8 mouse cellular contexts compared by ENCODE assay signal in genomic region chr11:115603128-115603475, GRCm38 (mm10). TPM values are rescaled to one million over a fixed set of nuclear protein-coding genes. Genes with fewer than 3 reads are reported as not detected.
DNase-seq lines count a peak whose midpoint lies in the region; ATAC-seq and TF ChIP-seq lines count a peak whose summit lies in the region.

No protein-coding gene starts in this region.

- H3K9ac ChIP-seq in liver, embryonic 11.5 days (ENCODE audit: low read depth, low read length), result peak overlapping the region; percentile 92
- peak overlapping the region; percentile 94 for H3K9ac ChIP-seq in stomach, postnatal 0 days (ENCODE audit: low read length)

- peak overlapping the region; percentile 83 for H3K4me3 ChIP-seq in cerebellum, adult 2 months (replicated peaks; ENCODE audit: insufficient read depth, low read depth, low read length)
- peak overlapping the region; percentile 80 for H3K4me3 ChIP-seq in spleen, adult 2 months (ENCODE audit: extremely low read depth, insufficient read depth, insufficient read length)
- H3K4me3 ChIP-seq in liver, embryonic 11.5 days (ENCODE audit: low read depth, low read length), result peak overlapping the region; percentile 98
- H3K4me3 ChIP-seq in stomach, postnatal 0 days (ENCODE audit: low read depth, low read length), result peak overlapping the region; percentile 96

- TF ChIP-seq CTCF in cerebellum, adult 2 months (IDR thresholded peaks at IDR 0.05; ENCODE audit: borderline replicate concordance, insufficient read depth, low read depth, low read length), result no peak
- no peak for TF ChIP-seq CTCF in spleen, adult 2 months (IDR thresholded peaks at IDR 0.05; ENCODE audit: extremely low read depth, insufficient read depth, insufficient read length, insufficient replicate concordance)
- TF ChIP-seq CTCF in stomach, postnatal 0 days (IDR thresholded peaks at IDR 0.05; ENCODE audit: low read depth), result no peak

- 5% methylated on average over 15 of the region's 15 CpGs for WGBS in cerebellum, adult 2 months
- WGBS in spleen, adult 2 months, result 3% methylated on average over 15 of the region's 15 CpGs
- WGBS in liver, embryonic 11.5 days, result 4% methylated on average over 15 of the region's 15 CpGs
- 6% methylated on average over 15 of the region's 15 CpGs for WGBS in stomach, postnatal 0 days

- DNase-seq in cerebellum, adult 2 months, result no peak
- no peak for DNase-seq in cerebellum, adult 11-12 months
- no peak for DNase-seq in spleen, adult 2 months (ENCODE audit: low read depth in 1 of 2, low spot score in 2 of 2)
- no peak for DNase-seq in spleen, postnatal 36 days (ENCODE audit: low spot score in 2 of 2)
- no peak for DNase-seq in liver, embryonic 11.5 days (ENCODE audit: low spot score)
- no peak for DNase-seq in stomach, postnatal 0 days (ENCODE audit: low spot score)
- DNase-seq in right cerebral cortex, postnatal 36 days (ENCODE audit: low spot score in 2 of 2), result no peak

- H3K27me3 ChIP-seq in cerebellum, adult 2 months (ENCODE audit: control insufficient read depth, insufficient read depth, low read length), result no peaks in the 10 kb centered on the region
- no peaks in the 10 kb centered on the region for H3K27me3 ChIP-seq in spleen, adult 2 months (ENCODE audit: control insufficient read depth, insufficient read depth, low read length)
- H3K27me3 ChIP-seq in liver, embryonic 11.5 days (replicated peaks; ENCODE audit: control insufficient read depth, insufficient read depth, low read length), result no peaks in the 10 kb centered on the region
- no peaks in the 10 kb centered on the region for H3K27me3 ChIP-seq in stomach, postnatal 0 days (ENCODE audit: control insufficient read depth, insufficient read depth, low read length)

- peak overlapping the region; percentile 100; the same call in 1 of the 2 replicates for H3K27ac ChIP-seq in cerebellum, adult 2 months (ENCODE audit: insufficient read depth, low read length)
- H3K27ac ChIP-seq in spleen, adult 2 months (ENCODE audit: insufficient read depth, low read length), result peak overlapping the region; percentile 100
- H3K27ac ChIP-seq in liver, embryonic 11.5 days (ENCODE audit: low read depth, low read length), result peak overlapping the region; percentile 85
- H3K27ac ChIP-seq in stomach, postnatal 0 days (replicated peaks), result peak overlapping the region; percentile 94

- H3K4me2 ChIP-seq in liver, embryonic 11.5 days, result peak overlapping the region; percentile 95
- peak overlapping the region; percentile 90 for H3K4me2 ChIP-seq in stomach, postnatal 0 days (replicated peaks; ENCODE audit: low read depth)

- H3K9me3 ChIP-seq in liver, embryonic 11.5 days (ENCODE audit: control insufficient read depth, low read length), result no peaks in the 10 kb centered on the region
- H3K9me3 ChIP-seq in stomach, postnatal 0 days (ENCODE audit: control insufficient read depth, low read length), result no peaks in the 10 kb centered on the region

- no peak for TF ChIP-seq POLR2A in cerebellum, adult 2 months (IDR thresholded peaks at IDR 0.05; ENCODE audit: borderline replicate concordance, insufficient read depth, low read length)
- no peak for TF ChIP-seq POLR2A in spleen, adult 2 months (IDR thresholded peaks at IDR 0.05; ENCODE audit: low read depth, low read length)

- no peak for TF ChIP-seq EP300 in stomach, postnatal 0 days (optimal IDR thresholded peaks at IDR 0.05)

- peak; percentile 4; the same call in 1 of the 2 replicates for ATAC-seq in liver, embryonic 11.5 days (replicated peaks; ENCODE audit: low FRiP score)
- no peak for ATAC-seq in stomach, postnatal 0 days (ENCODE audit: low FRiP score, low TSS enrichment)
- no peak for ATAC-seq in inflammation-experienced regulatory T-cells, adult 6 months

- peaks cover 17% of the 10 kb centered on the region for H3K36me3 ChIP-seq in spleen, adult 2 months (ENCODE audit: control insufficient read depth, insufficient read depth, low read length)
- H3K36me3 ChIP-seq in liver, embryonic 11.5 days (ENCODE audit: control insufficient read depth, insufficient read depth, low read length), result peaks cover 29% of the 10 kb centered on the region
- H3K36me3 ChIP-seq in stomach, postnatal 0 days (ENCODE audit: control insufficient read depth, insufficient read depth, low read length), result peaks cover 13% of the 10 kb centered on the region; the same call in 1 of the 2 replicates

- peaks cover 15% of the 10 kb centered on the region; the same call in 1 of the 2 replicates for H3K4me1 ChIP-seq in cerebellum, adult 2 months (ENCODE audit: control insufficient read depth, insufficient read depth, low read length)
- H3K4me1 ChIP-seq in spleen, adult 2 months (ENCODE audit: control insufficient read depth, insufficient read depth, insufficient read length), result peaks cover 23% of the 10 kb centered on the region
- H3K4me1 ChIP-seq in liver, embryonic 11.5 days (replicated peaks; ENCODE audit: control insufficient read depth, insufficient read depth, low read length), result peaks cover 37% of the 10 kb centered on the region
- no peaks in the 10 kb centered on the region for H3K4me1 ChIP-seq in stomach, postnatal 0 days (replicated peaks; ENCODE audit: control insufficient read depth, insufficient read depth)

RNA-seq across cellular contexts. Expression of gene Mrps7, which starts 0.6 kb away (rescaled TPM):
- polyA plus RNA-seq in cerebellum, adult 2 months (2012; rRNA removed), result 55.9 and 57.5 TPM in 2 replicates
- polyA plus RNA-seq in spleen, adult 2 months (2012; rRNA removed), result 10.6 and 13.6 TPM in 2 replicates
- polyA plus RNA-seq in liver, embryonic 11.5 days (2014; fragmentation: Nextera tagmentation; extraction: Ambion mirVana), result 121 and 125 TPM in 2 replicates
- polyA plus RNA-seq in stomach, postnatal 0 days (2015; fragmentation: Nextera tagmentation; extraction: Ambion mirVana), result 52.6 and 58.4 TPM in 2 replicates
- 10 to 100 TPM; 22.9 to 31.7 (median 27.9) TPM for polyA plus RNA-seq in inflammation-experienced regulatory T-cells, adult 6 months (2017; shearing (Covaris generic))

RNA-seq across cellular contexts. Expression of gene Gga3, which starts 0.7 kb away (rescaled TPM):
- 64.2 and 68.0 TPM in 2 replicates for polyA plus RNA-seq in cerebellum, adult 2 months (2012; rRNA removed)
- 39.4 and 40.9 TPM in 2 replicates for polyA plus RNA-seq in spleen, adult 2 months (2012; rRNA removed)
- polyA plus RNA-seq in liver, embryonic 11.5 days (2014; fragmentation: Nextera tagmentation; extraction: Ambion mirVana), result 23.6 and 27.4 TPM in 2 replicates
- polyA plus RNA-seq in stomach, postnatal 0 days (2015; fragmentation: Nextera tagmentation; extraction: Ambion mirVana), result 5.2 TPM in 2 replicates
- polyA plus RNA-seq in inflammation-experienced regulatory T-cells, adult 6 months (2017; shearing (Covaris generic)), result 10 to 100 TPM; 24.8 to 36.2 (median 35.0) TPM

RNA-seq across cellular contexts. Expression of gene Mif4gd, which starts 9.7 kb away (rescaled TPM):
- polyA plus RNA-seq in cerebellum, adult 2 months (2012; rRNA removed), result 86.9 and 97.3 TPM in 2 replicates
- 175 and 210 TPM in 2 replicates for polyA plus RNA-seq in spleen, adult 2 months (2012; rRNA removed)
- polyA plus RNA-seq in liver, embryonic 11.5 days (2014; fragmentation: Nextera tagmentation; extraction: Ambion mirVana), result 39.0 and 41.4 TPM in 2 replicates
- polyA plus RNA-seq in stomach, postnatal 0 days (2015; fragmentation: Nextera tagmentation; extraction: Ambion mirVana), result 48.9 and 52.3 TPM in 2 replicates
- 100 to 1,000 TPM; 192 to 274 (median 231) TPM for polyA plus RNA-seq in inflammation-experienced regulatory T-cells, adult 6 months (2017; shearing (Covaris generic))

RNA-seq across cellular contexts. Expression of gene Slc25a19, which starts 25.0 kb away (rescaled TPM):
- polyA plus RNA-seq in cerebellum, adult 2 months (2012; rRNA removed), result 115 and 123 TPM in 2 replicates
- polyA plus RNA-seq in spleen, adult 2 months (2012; rRNA removed), result 64.0 and 82.0 TPM in 2 replicates
- polyA plus RNA-seq in liver, embryonic 11.5 days (2014; fragmentation: Nextera tagmentation; extraction: Ambion mirVana), result 30.2 and 30.9 TPM in 2 replicates
- 12.5 and 14.0 TPM in 2 replicates for polyA plus RNA-seq in stomach, postnatal 0 days (2015; fragmentation: Nextera tagmentation; extraction: Ambion mirVana)
- polyA plus RNA-seq in inflammation-experienced regulatory T-cells, adult 6 months (2017; shearing (Covaris generic)), result 10 to 100 TPM; 69.3 to 87.8 (median 80.1) TPM

RNA-seq across cellular contexts. Expression of gene Nup85, which starts 38.9 kb away (rescaled TPM):
- 93.2 and 104 TPM in 2 replicates for polyA plus RNA-seq in cerebellum, adult 2 months (2012; rRNA removed)
- 41.4 and 42.4 TPM in 2 replicates for polyA plus RNA-seq in spleen, adult 2 months (2012; rRNA removed)
- 277 and 296 TPM in 2 replicates for polyA plus RNA-seq in liver, embryonic 11.5 days (2014; fragmentation: Nextera tagmentation; extraction: Ambion mirVana)
- polyA plus RNA-seq in stomach, postnatal 0 days (2015; fragmentation: Nextera tagmentation; extraction: Ambion mirVana), result 44.6 and 47.2 TPM in 2 replicates
- polyA plus RNA-seq in inflammation-experienced regulatory T-cells, adult 6 months (2017; shearing (Covaris generic)), result 10 to 100 TPM; 46.0 to 56.8 (median 53.8) TPM
